Mouse (Mus musculus) MEL (cell line): ENCODE measurements around the gene Pigk. TPM values are rescaled to one million over a fixed set of nuclear protein-coding genes. Genes with fewer than 3 reads are reported as not detected.

Experiments used
- DNase-seq: peaks from one replicate; pipeline ENCODE4 v3.0.0; 2011; ENCODE audit warnings: low read depth, low spot score
- H3K27ac ChIP-seq: 2 replicates; pipeline ENCODE4 v1.5.1; 2012; ENCODE audit warnings: low read depth, mild to moderate bottlenecking, control low read depth, low read length, moderate library complexity; ENCODE audit not compliant: control insufficient read depth
- H3K27me3 ChIP-seq, 2 experiments: fragments of 150-350 bp in 1 of 2; sonication (generic) in 1 of 2; 2 replicates each; pipeline ENCODE4 v1.6.1; 2012; ENCODE audit warnings: low read length in 2 of 2, mild to moderate bottlenecking in 2 of 2, improper control_type of control experiment in 1 of 2, moderate library complexity in 1 of 2; ENCODE audit not compliant: insufficient read depth in 2 of 2, control insufficient read depth in 1 of 2
- H3K36me3 ChIP-seq, 2 experiments: 2 replicates each; pipeline ENCODE4 v1.6.1; 2012 to 2014; ENCODE audit warnings: low read length in 2 of 2, improper control_type of control experiment in 1 of 2, inconsistent platforms in 1 of 2, mild to moderate bottlenecking in 1 of 2; ENCODE audit not compliant: insufficient read depth in 2 of 2, control insufficient read depth in 1 of 2
- H3K4me1 ChIP-seq, 2 experiments: fragments of 150-350 bp in 1 of 2; sonication (generic) in 1 of 2; 2 replicates each; pipeline ENCODE4 v1.6.1; 2012; ENCODE audit warnings: low read length in 2 of 2, improper control_type of control experiment in 1 of 2, mild to moderate bottlenecking in 1 of 2; ENCODE audit not compliant: insufficient read depth in 2 of 2, control insufficient read depth in 1 of 2
- H3K4me3 ChIP-seq, 2 experiments: fragments of 150-350 bp in 1 of 2; sonication (generic) in 1 of 2; 2 replicates each; pipeline ENCODE4 v1.5.1; 2012; ENCODE audit warnings: low read depth in 2 of 2, low read length in 2 of 2, mild to moderate bottlenecking in 2 of 2, moderate library complexity in 2 of 2, control low read depth in 1 of 2, improper control_type of control experiment in 1 of 2; ENCODE audit not compliant: control insufficient read depth in 1 of 2, insufficient read depth in 1 of 2
- H3K79me2 ChIP-seq: 2 replicates; pipeline ENCODE4 v1.6.1; 2012; ENCODE audit warnings: mild to moderate bottlenecking, low read length, moderate library complexity; ENCODE audit not compliant: control insufficient read depth, poor library complexity, insufficient read depth
- H3K9ac ChIP-seq: 2 replicates; pipeline ENCODE4 v1.6.1; 2012; ENCODE audit warnings: low read depth, mild to moderate bottlenecking, control low read depth, low read length, moderate library complexity; ENCODE audit not compliant: control insufficient read depth, poor library complexity, severe bottlenecking
- H3K9me3 ChIP-seq: fragments of 150-350 bp; sonication (generic); replicated peaks from 2 replicates; pipeline ENCODE4 v1.6.1; 2012; ENCODE audit warnings: mild to moderate bottlenecking, low read length, improper control_type of control experiment, moderate library complexity; ENCODE audit not compliant: insufficient read depth
- BHLHE40 ChIP-seq: IDR thresholded peaks from 2 replicates; pipeline ENCODE4 v1.6.1; 2012; ENCODE audit warnings: low read depth, mild to moderate bottlenecking, inconsistent platforms, low read length, improper control_type of control experiment, borderline replicate concordance
- E2F4 ChIP-seq: IDR thresholded peaks from 2 replicates; pipeline ENCODE4 v1.6.1; 2011; ENCODE audit warnings: low read depth, low read length, improper control_type of control experiment, borderline replicate concordance
- ETS1 ChIP-seq: IDR thresholded peaks from 2 replicates; pipeline ENCODE4 v1.6.1; 2012; ENCODE audit warnings: low read depth, mild to moderate bottlenecking, inconsistent platforms, low read length, improper control_type of control experiment, moderate library complexity
- MXI1 ChIP-seq: IDR thresholded peaks from 2 replicates; pipeline ENCODE4 v1.6.1; 2011; ENCODE audit warnings: mild to moderate bottlenecking, low read depth, low read length, improper control_type of control experiment
- MYB ChIP-seq: IDR thresholded peaks from 2 replicates; pipeline ENCODE4 v1.6.1; 2011; ENCODE audit warnings: mild to moderate bottlenecking, low read depth, low read length, improper control_type of control experiment
- NELFE ChIP-seq: IDR thresholded peaks from 2 replicates; pipeline ENCODE4 v1.6.1; 2011; ENCODE audit warnings: low read depth, low read length, improper control_type of control experiment
- POLR2A ChIP-seq, 2 experiments: IDR thresholded peaks; 2 replicates each; pipeline ENCODE4 v1.6.1; 2011 to 2012; ENCODE audit warnings: low read length in 2 of 2, mild to moderate bottlenecking in 2 of 2, control low read depth in 1 of 2, improper control_type of control experiment in 1 of 2, low read depth in 1 of 2, moderate library complexity in 1 of 2; ENCODE audit not compliant: control insufficient read depth in 1 of 2, insufficient read depth in 1 of 2, poor library complexity in 1 of 2
- POLR2AphosphoS2 ChIP-seq: IDR thresholded peaks from 2 replicates; pipeline ENCODE4 v1.6.1; 2011; ENCODE audit warnings: low read length, improper control_type of control experiment
- RAD21 ChIP-seq: IDR thresholded peaks from 2 replicates; pipeline ENCODE4 v1.6.1; 2011; ENCODE audit warnings: mild to moderate bottlenecking, low read depth, low read length, improper control_type of control experiment
- RCOR1 ChIP-seq: IDR thresholded peaks from 2 replicates; pipeline ENCODE4 v1.6.1; 2012; ENCODE audit warnings: low read depth, mild to moderate bottlenecking, inconsistent platforms, low read length, improper control_type of control experiment
- SIN3A ChIP-seq: IDR thresholded peaks from 2 replicates; pipeline ENCODE4 v1.6.1; 2012; ENCODE audit warnings: low read length, improper control_type of control experiment, inconsistent platforms
- TCF12 ChIP-seq: IDR thresholded peaks from 2 replicates; pipeline ENCODE4 v1.6.1; 2014; ENCODE audit warnings: low read depth, mild to moderate bottlenecking, inconsistent platforms, low read length, improper control_type of control experiment, moderate library complexity
- USF1 ChIP-seq: IDR thresholded peaks from 2 replicates; pipeline ENCODE4 v1.6.1; 2014; ENCODE audit warnings: low read depth, mild to moderate bottlenecking, inconsistent platforms, low read length, improper control_type of control experiment, moderate library complexity
- USF2 ChIP-seq, 2 experiments: IDR thresholded peaks; 2 replicates each; pipeline ENCODE4 v1.6.1; 2011 to 2012; ENCODE audit warnings: improper control_type of control experiment in 2 of 2, low read length in 2 of 2, borderline replicate concordance in 1 of 2, inconsistent platforms in 1 of 2, low read depth in 1 of 2, mild to moderate bottlenecking in 1 of 2; ENCODE audit not compliant: insufficient read depth in 1 of 2
- polyA plus RNA-seq, 2 experiments: library from polyadenylated mRNA; stranded (reverse) in 1 of 2; unstranded in 1 of 2; fragments of >175 nt in 1 of 2; fragments of >200 nt in 1 of 2; gene quantifications; 2 replicates each; pipeline versions ENCODE4 v1.2.1 to v1.2.4; 2012; ENCODE audit warnings: low replicate concordance in 2 of 2, low read depth in 1 of 2; ENCODE audit not compliant: insufficient read length in 2 of 2, insufficient read depth in 1 of 2, missing spikeins in 1 of 2
- total RNA-seq: library from RNA; depleted of rRNA; stranded (reverse); fragments of 300-350 nt; gene quantifications from 2 replicates; pipeline ENCODE4 v1.2.3, GENCODE M21; 2012

Pigk gene
- total and polyA plus RNA-seq, 3 experiments = 14.6 to 17.8 TPM; not detected in 1

- Histone ChIP-seq H3K27ac (no peak overlapping the region), H3K4me1 (no peaks in the 10 kb centered on the region), H3K9me3 (no peaks in the 10 kb centered on the region), H3K79me2 (no peaks in the 10 kb centered on the region), H3K27me3 (peaks cover 11 to 19% of the 10 kb centered on the region in 2 experiments), H3K9ac (no peak overlapping the region)
- no peak for TF ChIP-seq POLR2A (IDR thresholded peaks at IDR 0.05; ENCODE audit: control insufficient read depth in 1 of 2, insufficient read depth in 1 of 2, low read depth in 1 of 2, low read length in 2 of 2, poor library complexity in 1 of 2)
- no peak for TF ChIP-seq NELFE
- TF ChIP-seq USF2 (IDR thresholded peaks at IDR 0.05; ENCODE audit: borderline replicate concordance in 1 of 2, insufficient read depth in 1 of 2, low read depth in 1 of 2, low read length in 2 of 2) = no peak
- TF ChIP-seq POLR2AphosphoS2 = no peak
- TF ChIP-seq TCF12 = no peak
- TF ChIP-seq E2F4 = no peak
- TF ChIP-seq ETS1 = no peak
- no peak for TF ChIP-seq RAD21
- TF ChIP-seq MXI1 = no peak
- TF ChIP-seq, all 39 proteins: peak for 0
- H3K36me3 ChIP-seq = no peaks in the 10 kb centered on the region
- no peak overlapping the region for H3K4me3 ChIP-seq
- no peak for DNase-seq
Observed at GRCm38 (mm10) chr3:152872054-152872453, 158.2 kb downstream of the Pigk start.

GRCm38 (mm10) chr3:152872596-152872995 is 158.7 kb downstream of the Pigk start:
- Histone ChIP-seq H3K9me3 (no peaks in the 10 kb centered on the region), H3K79me2 (no peaks in the 10 kb centered on the region), H3K4me1 (no peaks in the 10 kb centered on the region), H3K4me3 (no peak overlapping the region), H3K36me3 (no peaks in the 10 kb centered on the region), H3K27me3 (peaks cover 6 to 19% of the 10 kb centered on the region in 2 experiments), H3K27ac (no peak overlapping the region), H3K9ac (no peak overlapping the region)
- DNase-seq = no peak
- no peak for TF ChIP-seq MXI1
- no peak for TF ChIP-seq USF1
- TF ChIP-seq ETS1 = no peak
- TF ChIP-seq SIN3A = no peak
- TF ChIP-seq MYB = no peak
- TF ChIP-seq BHLHE40 = no peak
- no peak for TF ChIP-seq NELFE
- TF ChIP-seq RCOR1 = no peak
